Mouse (Mus musculus) liver, embryonic 12.5 days (tissue): ENCODE results near the gene Tagap1. TPM values are rescaled to one million over a fixed set of nuclear protein-coding genes. Genes with fewer than 3 reads are reported as not detected.
"Not testable (repeated sequence)": the region's sequence is repeated elsewhere in the genome, so short reads cannot be mapped to it uniquely, and the experiment has no call there.

Source experiments
- ATAC-seq: fragments of 200-750 bp; cut with Nextera tagmentation; 2 replicates; pipeline ENCODE4 v1.8.0; 2017; ENCODE audit warnings: moderate number of reproducible peaks, mild to moderate bottlenecking, moderate library complexity
- H3K27ac ChIP-seq: fragments of 300-500 bp; sonication (generic); 2 replicates; pipeline ENCODE4 v1.5.1; 2016; ENCODE audit warnings: mild to moderate bottlenecking
- H3K27me3 ChIP-seq: fragments of 300-500 bp; sonication (generic); replicated peaks from 2 replicates; pipeline ENCODE4 v1.6.1; 2016; ENCODE audit warnings: mild to moderate bottlenecking, moderate library complexity
- H3K36me3 ChIP-seq: fragments of 300-500 bp; sonication (generic); 2 replicates; pipeline ENCODE4 v1.6.1; 2016; ENCODE audit warnings: mild to moderate bottlenecking, moderate library complexity
- H3K4me1 ChIP-seq: fragments of 300-500 bp; sonication (generic); 2 replicates; pipeline ENCODE4 v1.6.1; 2016
- H3K4me2 ChIP-seq: fragments of 300-500 bp; sonication (generic); 2 replicates; pipeline ENCODE4 v1.6.1; 2016; ENCODE audit warnings: mild to moderate bottlenecking, moderate library complexity
- H3K4me3 ChIP-seq: fragments of 300-500 bp; sonication (generic); 2 replicates; pipeline ENCODE4 v1.5.1; 2016; ENCODE audit warnings: mild to moderate bottlenecking, moderate library complexity
- H3K9ac ChIP-seq: fragments of 300-500 bp; sonication (generic); 2 replicates; pipeline ENCODE4 v1.6.1; 2016; ENCODE audit warnings: mild to moderate bottlenecking, moderate library complexity
- H3K9me3 ChIP-seq: fragments of 300-500 bp; sonication (generic); replicated peaks from 2 replicates; pipeline ENCODE4 v1.6.1; 2016; ENCODE audit warnings: mild to moderate bottlenecking, moderate library complexity
- WGBS: fragments of 180-500 bp; shearing (Covaris S2); methylation state at CpG from one replicate; pipeline ENCODE4 v1.1.7; 2016; ENCODE audit not compliant: insufficient replicate concordance; 5-methylcytosine and 5-hydroxymethylcytosine counted together
- polyA plus RNA-seq: library from polyadenylated mRNA; unstranded; fragments of >200 nt; fragmentation: Nextera tagmentation; extraction: Ambion mirVana; gene quantifications from 2 replicates; pipeline ENCODE4 v1.2.1, GENCODE M21; 2016

Gene Tagap1
- polyA plus RNA-seq, 1 experiment from 2014 or later: 25.2 TPM

DNA sequence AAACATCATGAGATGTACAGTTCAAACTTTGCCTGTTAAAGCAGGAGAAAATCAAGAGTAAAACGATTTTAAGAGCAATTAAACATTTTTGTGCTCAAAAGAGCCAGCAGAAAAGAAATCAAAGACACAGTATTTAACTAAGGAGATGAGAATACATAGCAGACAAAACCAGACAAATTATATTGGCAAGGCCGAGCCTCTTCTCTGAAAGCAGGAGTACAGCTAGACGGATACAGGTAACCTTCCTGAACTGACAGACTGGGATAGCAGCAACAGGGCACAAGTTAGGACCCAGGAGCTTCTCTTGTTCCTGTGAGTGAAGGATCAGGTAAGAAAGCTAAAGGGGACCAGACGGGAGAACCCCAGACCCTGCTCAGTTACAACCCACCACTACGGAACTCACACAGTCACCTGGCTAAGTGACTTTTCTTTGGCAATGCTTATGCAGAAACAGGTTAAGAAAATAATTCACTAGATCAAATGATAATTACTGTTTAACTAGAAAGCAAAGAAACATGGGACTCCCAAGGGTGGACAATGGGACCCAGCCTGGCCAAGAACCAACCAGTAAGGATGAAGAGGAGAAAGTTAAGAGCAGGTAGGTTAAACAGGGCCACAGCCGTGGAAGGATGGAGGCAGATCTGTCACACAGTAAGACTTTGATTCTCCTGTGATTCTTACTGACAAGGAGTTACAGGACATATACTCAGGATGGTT, 1.3 kb downstream of the Tagap1 start:
- H3K9ac ChIP-seq: peak overlapping the region; percentile 79; the same call in 1 of the 2 replicates
- peak overlapping the region; percentile 61 for H3K4me2 ChIP-seq
- H3K4me1 ChIP-seq, H3K9me3 ChIP-seq, H3K36me3 ChIP-seq, H3K27me3 ChIP-seq, H3K27ac ChIP-seq, ATAC-seq: not testable (repeated sequence)
- 62% methylated on average over 5 of the region's 6 CpGs for WGBS
- H3K4me3 ChIP-seq: peak overlapping the region; percentile 65

DNA sequence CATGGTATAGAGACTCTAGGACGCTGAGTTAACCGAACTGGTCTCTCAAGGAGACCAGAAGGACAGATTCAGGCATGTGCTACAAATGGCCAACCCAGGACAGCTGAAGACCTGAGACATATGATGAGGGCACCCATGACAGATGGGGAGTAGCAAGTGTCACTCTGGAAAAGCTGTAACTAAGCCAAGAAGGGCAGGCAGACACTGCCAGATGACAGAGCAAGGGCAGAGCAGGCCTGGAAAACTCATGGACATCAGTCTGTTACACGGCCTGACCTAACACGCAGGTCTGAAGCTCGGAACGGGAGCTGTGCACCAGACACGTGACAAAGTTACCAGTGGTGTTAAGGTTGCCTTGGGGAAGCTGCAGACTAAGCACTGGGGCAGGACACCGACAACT, 2.1 kb downstream of the Tagap1 start:
- H3K9ac ChIP-seq, H3K4me1 ChIP-seq, H3K4me3 ChIP-seq, H3K36me3 ChIP-seq, H3K9me3 ChIP-seq, H3K27me3 ChIP-seq, ATAC-seq, H3K27ac ChIP-seq: not testable (repeated sequence)
- 0 out of 2 replicates have a peak overlapping the region, but pooled peaks have one; percentile 8 for H3K4me2 ChIP-seq
- WGBS: 86% methylated on average over 7 of the region's 8 CpGs

DNA sequence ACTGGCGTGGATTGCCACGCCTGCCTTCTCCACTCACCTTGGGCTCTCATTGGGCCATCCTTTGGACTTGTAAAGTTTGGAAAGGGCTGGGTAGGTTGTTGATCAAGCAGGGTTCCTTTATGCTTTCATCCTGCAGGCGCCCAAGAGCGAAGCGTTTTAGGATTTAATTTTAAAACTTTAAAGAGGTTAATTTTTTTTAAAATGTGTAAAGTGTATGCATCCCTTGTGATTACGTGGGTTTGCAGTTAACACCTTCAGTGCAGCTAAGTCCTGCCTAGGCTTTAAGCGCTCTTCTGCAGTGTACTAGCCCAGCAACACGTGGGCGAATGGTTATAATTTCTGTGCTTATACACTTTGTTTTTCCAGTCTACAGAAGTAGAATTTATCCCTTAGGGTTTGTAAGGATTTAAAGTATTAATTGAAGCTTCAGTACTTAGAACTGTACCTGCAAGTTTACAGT, 12.2 kb downstream of the Tagap1 start:
- H3K4me1 ChIP-seq, H3K9me3 ChIP-seq, H3K36me3 ChIP-seq, H3K27me3 ChIP-seq: not testable (repeated sequence)
- peak overlapping the region; percentile 82 for H3K4me2 ChIP-seq
- peak overlapping the region; percentile 68 for H3K4me3 ChIP-seq
- H3K27ac ChIP-seq: peak overlapping the region; percentile 78
- ATAC-seq: peak; percentile 10; the same call in 1 of the 2 replicates
- H3K9ac ChIP-seq: peak overlapping the region; percentile 72
- WGBS: 11% methylated on average over 9 of the region's 9 CpGs

DNA sequence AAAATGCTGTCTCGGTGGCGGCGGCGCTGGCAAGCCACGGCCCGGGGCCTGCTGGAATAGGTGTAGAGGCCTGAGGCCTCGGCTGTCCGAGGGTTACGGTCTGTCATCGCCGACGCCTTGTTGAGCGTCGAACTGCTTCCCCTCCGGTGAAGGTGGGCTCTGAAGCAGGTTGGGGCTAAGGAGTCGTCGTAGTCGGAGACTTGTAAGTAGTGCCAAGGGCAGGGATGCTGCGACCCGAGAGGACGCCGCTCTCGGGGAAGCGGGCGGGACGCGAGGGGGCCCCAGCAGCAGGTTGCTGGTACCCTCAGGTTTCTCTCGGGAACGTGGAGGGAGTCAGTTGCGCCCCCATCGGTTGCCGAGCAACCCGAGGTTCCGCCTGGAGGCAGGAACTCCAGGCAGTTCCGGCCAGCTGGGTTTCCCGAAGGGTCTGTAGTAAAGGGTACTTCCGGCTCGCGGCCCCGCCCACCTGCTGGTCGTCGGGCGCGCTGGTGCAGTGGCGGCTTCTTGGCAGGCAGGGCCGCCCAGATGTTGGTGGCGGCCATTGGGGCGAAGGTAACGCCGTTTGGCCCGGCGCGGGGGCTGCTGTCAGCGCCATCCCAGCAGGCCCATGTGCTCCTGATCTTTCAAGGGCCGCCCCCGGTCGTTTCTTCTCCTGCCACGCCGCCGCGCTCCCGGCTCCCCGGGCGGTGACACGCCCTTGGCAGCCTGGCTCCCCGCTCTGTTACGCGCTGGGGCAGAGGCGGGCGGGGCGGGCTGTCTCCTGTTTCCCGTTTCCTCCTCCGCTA, 12.8 kb downstream of the Tagap1 start, which contains the start of gene Rsph3b:
Gene Rsph3b, minus strand, starts transcription at position 699 of the 785 bp plus-strand sequence.
- WGBS: 1% methylated on average over 70 of the region's 73 CpGs
- H3K9ac ChIP-seq: peak within 1 kb of the TSS; percentile 72
- ATAC-seq: peak; percentile 90
- not testable (repeated sequence) for H3K9me3 ChIP-seq, H3K4me1 ChIP-seq, H3K27me3 ChIP-seq, H3K36me3 ChIP-seq
- H3K4me3 ChIP-seq: peak within 1 kb of the TSS; percentile 68
- peak within 1 kb of the TSS; percentile 78 for H3K27ac ChIP-seq
- peak within 1 kb of the TSS; percentile 82 for H3K4me2 ChIP-seq

DNA sequence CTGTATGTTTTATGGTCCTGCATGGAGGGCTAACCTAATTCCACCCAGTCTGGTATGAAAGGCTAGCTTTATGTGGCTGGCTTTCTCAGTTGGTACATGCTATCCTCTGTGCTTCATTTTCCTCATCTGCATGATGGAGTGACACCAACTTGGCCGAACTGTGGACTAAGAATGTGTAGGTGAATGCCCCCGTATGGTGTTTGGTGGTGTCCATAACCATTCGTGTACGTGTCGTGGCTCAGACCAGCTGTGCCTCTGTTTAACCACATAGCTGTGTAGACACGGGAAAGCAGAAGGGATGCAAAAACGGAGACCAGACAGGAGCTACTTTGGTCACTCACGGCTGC, 13.3 kb downstream of the Tagap1 start:
- Histone ChIP-seq H3K4me3 (peak overlapping the region; percentile 68), H3K4me2 (peak overlapping the region; percentile 82)
- WGBS: no CpG with 5 or more reads among the region's 8 CpGs
- not testable (repeated sequence) for H3K27ac ChIP-seq, H3K9me3 ChIP-seq, H3K4me1 ChIP-seq, H3K9ac ChIP-seq, H3K27me3 ChIP-seq, H3K36me3 ChIP-seq, ATAC-seq

DNA sequence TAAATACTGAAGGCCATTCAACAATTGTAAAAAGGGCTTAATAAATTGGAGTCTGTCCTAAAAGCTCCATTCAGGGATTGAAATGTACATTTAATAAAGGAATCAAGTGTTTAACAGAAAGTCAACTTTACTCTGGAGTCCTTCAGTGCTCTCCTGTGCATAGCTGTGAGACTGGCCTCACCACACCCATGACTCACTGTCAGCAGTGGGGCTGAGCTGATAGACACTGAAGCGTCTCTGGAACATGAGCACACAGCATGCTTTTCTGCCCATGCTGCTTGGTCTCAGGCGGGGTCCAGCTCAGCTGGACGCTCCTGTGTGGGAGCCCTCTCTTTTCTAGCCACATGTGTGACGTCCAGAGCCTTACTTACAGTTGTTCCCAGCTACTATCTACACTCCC, 18.4 kb downstream of the Tagap1 start:
- no CpG with 5 or more reads among the region's 4 CpGs for WGBS
- H3K4me3 ChIP-seq, ATAC-seq, H3K36me3 ChIP-seq, H3K27ac ChIP-seq, H3K4me2 ChIP-seq, H3K9me3 ChIP-seq, H3K4me1 ChIP-seq, H3K27me3 ChIP-seq, H3K9ac ChIP-seq: not testable (repeated sequence)

DNA sequence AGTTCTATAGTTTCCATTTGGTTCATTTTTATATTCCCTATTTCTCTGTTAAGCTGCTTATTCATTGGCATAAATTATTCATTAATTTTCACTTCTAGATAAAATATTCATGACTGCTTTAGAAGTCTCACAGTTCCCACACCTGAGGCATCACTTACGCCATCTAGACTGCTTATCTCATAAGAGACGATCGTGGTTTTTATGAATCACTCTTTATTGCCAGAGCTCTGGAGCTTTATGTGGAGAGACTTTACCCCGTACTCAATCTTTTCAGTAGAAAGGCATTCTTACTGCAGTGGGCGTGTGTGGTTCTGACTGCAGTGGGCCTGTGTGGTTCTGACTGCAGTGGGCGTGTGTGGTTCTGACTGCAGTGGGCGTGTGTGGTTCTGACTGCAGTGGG, 29.3 kb downstream of the Tagap1 start:
- not testable (repeated sequence) for H3K27me3 ChIP-seq, H3K4me3 ChIP-seq, H3K4me1 ChIP-seq, H3K4me2 ChIP-seq, H3K27ac ChIP-seq, ATAC-seq, H3K36me3 ChIP-seq, H3K9ac ChIP-seq, H3K9me3 ChIP-seq
- WGBS: 90% methylated on average over 7 of the region's 7 CpGs

DNA sequence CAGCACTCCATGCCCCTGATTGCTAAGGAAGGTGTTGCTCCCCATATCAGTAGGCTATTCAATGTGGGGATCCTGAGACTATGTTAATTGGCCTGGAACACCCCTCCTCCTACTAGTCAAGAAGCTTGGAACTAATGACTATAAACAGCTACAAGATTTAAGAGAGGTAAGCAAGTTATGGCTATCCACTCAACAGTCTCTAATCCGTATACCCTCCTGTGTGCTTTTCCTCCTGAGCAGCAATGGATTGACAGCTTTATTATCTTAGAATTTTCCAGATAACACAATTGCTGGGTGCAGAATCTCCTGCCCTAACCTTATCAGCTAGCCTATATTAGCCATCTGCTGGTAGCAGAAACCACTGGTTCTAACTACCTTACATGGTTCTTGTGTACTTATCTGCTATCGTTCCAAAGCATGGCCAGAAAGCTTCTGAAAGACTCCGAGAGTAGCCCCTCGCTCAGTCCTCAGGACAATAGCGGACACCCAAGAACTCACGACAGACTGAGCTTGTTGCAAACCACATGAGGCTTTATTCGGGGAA, 40.5 kb downstream of the Tagap1 start:
- not testable (repeated sequence) for H3K4me3 ChIP-seq, H3K36me3 ChIP-seq, H3K27ac ChIP-seq, H3K27me3 ChIP-seq, H3K4me2 ChIP-seq, H3K9ac ChIP-seq, H3K9me3 ChIP-seq, H3K4me1 ChIP-seq
- 64% methylated on average over 7 of the region's 7 CpGs for WGBS
- peak; percentile 42; the same call in 1 of the 2 replicates for ATAC-seq

DNA sequence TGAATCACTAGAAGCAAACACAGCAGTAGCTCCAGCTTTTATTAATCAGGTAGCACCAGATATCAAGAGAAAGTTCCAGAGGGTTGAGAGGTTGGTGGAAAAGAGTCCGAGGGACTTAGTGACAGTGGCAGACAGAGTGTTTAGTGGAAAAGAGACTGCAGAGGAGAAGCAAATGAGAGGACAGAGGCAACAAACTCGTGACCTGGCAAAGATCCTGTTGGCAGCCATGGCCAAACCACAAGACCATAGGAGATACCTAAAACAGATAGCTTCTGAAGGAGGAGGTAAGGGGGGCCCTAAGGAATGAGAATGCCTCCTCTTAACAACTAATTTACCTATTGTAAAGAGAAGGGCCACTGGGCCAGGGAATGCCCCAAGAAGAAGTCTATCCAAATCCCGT, 41.6 kb downstream of the Tagap1 start:
- H3K4me2 ChIP-seq, H3K27me3 ChIP-seq, H3K27ac ChIP-seq, H3K36me3 ChIP-seq, H3K9me3 ChIP-seq, ATAC-seq, H3K9ac ChIP-seq, H3K4me3 ChIP-seq, H3K4me1 ChIP-seq: not testable (repeated sequence)
- WGBS: 47% methylated on average over 3 of the region's 3 CpGs

DNA sequence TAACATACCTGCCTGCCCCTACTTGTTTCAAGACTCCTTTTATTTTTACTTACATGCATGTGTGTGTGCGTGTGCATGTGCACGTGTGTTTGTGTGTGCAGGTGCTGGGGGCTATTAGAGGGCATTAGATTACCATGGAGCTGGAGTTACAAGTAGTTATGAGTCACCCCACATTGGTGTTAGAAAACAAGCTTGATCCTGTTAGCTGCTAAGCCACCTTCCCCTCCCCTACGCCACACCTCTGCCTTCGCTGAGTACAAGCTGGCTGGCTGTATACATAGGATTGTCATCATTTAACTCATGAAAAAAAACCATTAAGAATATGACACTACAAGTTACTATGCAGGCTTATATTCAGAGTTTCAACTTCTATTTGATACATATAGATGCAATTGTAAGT, 45.7 kb downstream of the Tagap1 start:
- not testable (repeated sequence) for H3K4me2 ChIP-seq, H3K9me3 ChIP-seq, ATAC-seq, H3K27me3 ChIP-seq, H3K4me3 ChIP-seq, H3K36me3 ChIP-seq, H3K27ac ChIP-seq, H3K4me1 ChIP-seq, H3K9ac ChIP-seq
- whole genome bisulfite sequencing: 84% methylated on average over 4 of the region's 4 CpGs

DNA sequence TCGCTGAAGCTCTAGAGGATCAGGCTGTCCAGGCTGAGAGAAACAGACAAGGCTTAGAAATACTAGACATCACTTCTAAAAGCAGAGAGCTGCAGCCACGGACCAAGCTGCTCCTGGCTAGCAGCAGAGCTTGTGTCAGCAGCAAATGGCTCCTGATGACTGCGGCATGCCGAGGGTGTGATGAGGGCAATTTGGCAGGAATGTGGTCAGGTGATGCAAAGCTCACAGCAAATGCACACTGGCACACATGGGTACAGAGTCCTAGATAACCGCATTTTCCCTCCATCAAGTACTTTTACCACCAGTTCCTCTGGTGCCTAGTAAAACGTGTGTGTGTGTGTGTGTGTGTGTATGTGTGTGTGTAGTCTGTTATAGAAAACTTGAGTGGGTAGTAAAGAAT, 46.9 kb downstream of the Tagap1 start:
- not testable (repeated sequence) for H3K4me2 ChIP-seq, H3K36me3 ChIP-seq, H3K9ac ChIP-seq, H3K27me3 ChIP-seq, H3K27ac ChIP-seq, H3K4me1 ChIP-seq, H3K9me3 ChIP-seq, H3K4me3 ChIP-seq, ATAC-seq
- WGBS: 43% methylated on average over 2 of the region's 6 CpGs
